Mouse (Mus musculus): Measurements from ENCODE around the gene Spib. TPM values are rescaled to one million over a fixed set of nuclear protein-coding genes. Genes with fewer than 3 reads are reported as not detected.

Gene Spib
- polyA plus RNA-seq (2015; fragmentation: Nextera tagmentation; extraction: Ambion mirVana): 0.70 and 0.72 TPM in 2 replicates

DNA sequence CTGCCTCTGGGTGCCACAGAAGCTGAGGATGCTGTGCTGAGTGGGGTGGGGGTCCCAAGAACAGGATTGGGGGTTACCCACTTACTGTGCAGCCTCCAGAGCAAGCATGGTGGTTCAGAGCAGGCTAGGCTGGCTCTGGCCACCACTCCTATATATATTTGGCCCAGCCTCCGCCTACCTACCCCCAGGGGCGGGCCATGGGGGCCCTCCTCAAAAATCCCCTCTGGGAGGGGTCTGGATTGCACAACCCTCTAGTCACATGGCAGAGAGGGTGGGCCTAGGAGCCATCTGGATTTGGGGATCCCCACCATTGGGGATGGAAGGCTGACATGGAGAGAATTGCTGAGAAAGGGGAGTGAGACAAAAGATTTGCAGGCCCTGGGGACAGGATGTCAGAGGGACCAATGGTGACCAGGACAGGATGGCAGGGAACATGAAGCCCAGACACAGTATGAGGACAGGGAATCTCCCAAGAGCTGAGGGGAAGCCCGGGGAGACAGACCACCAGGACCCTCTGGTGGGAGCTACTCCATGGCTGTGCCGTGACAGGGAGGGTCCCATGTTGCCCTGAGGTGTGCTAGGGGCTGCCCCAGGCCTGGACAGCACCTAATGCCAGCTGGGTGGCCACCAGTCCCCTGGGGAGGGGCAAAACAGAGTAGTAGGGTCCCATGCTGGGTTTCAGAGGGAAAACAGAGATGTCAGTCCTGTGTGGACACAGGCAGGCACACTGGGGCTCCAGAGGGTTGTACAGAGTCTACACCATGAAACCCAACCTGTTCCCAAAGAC lies at the start of gene Spib:
Gene Spib (minus strand): TSS at position 126 of the 787 bp plus-strand sequence.
- no peak within 1 kb of the TSS for H3K4me3 ChIP-seq
- WGBS: 76% methylated on average over 4 of the region's 4 CpGs
- no peak within 1 kb of the TSS for H3K9ac ChIP-seq
- H3K27ac ChIP-seq: no peak within 1 kb of the TSS
- no peak within 1 kb of the TSS for H3K4me2 ChIP-seq
- no peak for ATAC-seq (ENCODE audit: insufficient number of reproducible peaks, low FRiP score, low TSS enrichment, low read depth)
- H3K36me3 ChIP-seq: peaks cover 49% of the 10 kb centered on the region
- no peaks in the 10 kb centered on the region for H3K9me3 ChIP-seq
- H3K27me3 ChIP-seq: peaks cover 12% of the 10 kb centered on the region
- peaks cover 10% of the 10 kb centered on the region for H3K4me1 ChIP-seq

DNA sequence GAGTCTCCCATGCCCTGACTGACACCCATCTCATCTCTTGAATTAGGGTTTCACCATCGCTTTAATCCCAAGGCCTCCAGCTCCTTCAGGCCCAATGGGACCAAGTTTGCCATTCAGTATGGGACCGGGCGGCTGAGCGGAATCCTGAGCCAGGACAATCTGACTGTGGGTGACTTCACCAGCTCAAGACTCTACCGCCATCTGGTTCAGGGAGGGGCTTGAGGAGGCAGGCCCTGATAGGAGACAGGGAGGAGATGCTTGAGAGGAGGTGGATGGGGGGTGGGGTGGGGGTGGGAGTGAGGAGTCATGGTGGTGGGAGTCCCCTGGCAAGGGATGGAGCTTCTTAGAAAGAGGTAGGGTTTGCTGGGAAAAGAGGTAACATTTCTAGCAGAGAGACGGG lies 49.8 kb upstream of the Spib start:
- Histone ChIP-seq H3K4me3 (no peak overlapping the region), H3K9me3 (no peaks in the 10 kb centered on the region), H3K27ac (no peak overlapping the region), H3K36me3 (no peaks in the 10 kb centered on the region), H3K4me1 (no peaks in the 10 kb centered on the region), H3K4me2 (no peak overlapping the region), H3K27me3 (peaks cover 38% of the 10 kb centered on the region), H3K9ac (no peak overlapping the region)
- no peak for ATAC-seq (ENCODE audit: insufficient number of reproducible peaks, low FRiP score, low TSS enrichment, low read depth)
- WGBS: 74% methylated on average over 6 of the region's 6 CpGs

DNA sequence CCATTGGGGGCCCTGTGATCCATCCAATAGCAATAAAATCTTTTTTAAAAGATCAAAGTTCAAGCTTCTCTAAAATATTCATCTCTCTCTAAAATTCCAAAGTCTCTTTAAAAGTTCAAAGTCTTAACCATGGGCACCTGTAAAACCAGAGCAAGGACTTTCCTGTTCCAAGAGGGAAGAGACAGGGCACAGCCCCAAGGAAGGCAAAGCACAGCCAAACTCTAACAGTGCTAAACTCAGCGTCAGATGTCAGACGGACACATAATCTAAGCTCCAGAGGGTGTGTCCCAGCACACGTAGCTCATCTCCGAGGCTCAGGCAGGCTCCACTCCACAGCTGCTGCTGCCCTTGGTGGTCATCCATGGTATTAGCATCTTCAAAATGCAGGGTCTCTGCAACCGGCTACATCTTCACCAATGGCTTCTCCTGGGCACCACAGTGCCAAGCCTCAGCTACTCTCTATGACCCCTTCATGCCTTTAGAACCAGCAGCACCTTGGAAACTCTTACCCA lies 44.5 kb upstream of the Spib start:
- H3K4me1 ChIP-seq: no peaks in the 10 kb centered on the region
- no peaks in the 10 kb centered on the region for H3K36me3 ChIP-seq
- H3K9me3 ChIP-seq: no peaks in the 10 kb centered on the region
- no peak for ATAC-seq (ENCODE audit: insufficient number of reproducible peaks, low FRiP score, low TSS enrichment, low read depth)
- WGBS: 50% methylated on average over 5 of the region's 5 CpGs
- H3K27me3 ChIP-seq: 0 out of 2 replicates have a peak, but pooled peaks cover 5% of the 10 kb centered on the region
- H3K27ac ChIP-seq: no peak overlapping the region
- no peak overlapping the region for H3K9ac ChIP-seq
- no peak overlapping the region for H3K4me3 ChIP-seq
- no peak overlapping the region for H3K4me2 ChIP-seq

DNA sequence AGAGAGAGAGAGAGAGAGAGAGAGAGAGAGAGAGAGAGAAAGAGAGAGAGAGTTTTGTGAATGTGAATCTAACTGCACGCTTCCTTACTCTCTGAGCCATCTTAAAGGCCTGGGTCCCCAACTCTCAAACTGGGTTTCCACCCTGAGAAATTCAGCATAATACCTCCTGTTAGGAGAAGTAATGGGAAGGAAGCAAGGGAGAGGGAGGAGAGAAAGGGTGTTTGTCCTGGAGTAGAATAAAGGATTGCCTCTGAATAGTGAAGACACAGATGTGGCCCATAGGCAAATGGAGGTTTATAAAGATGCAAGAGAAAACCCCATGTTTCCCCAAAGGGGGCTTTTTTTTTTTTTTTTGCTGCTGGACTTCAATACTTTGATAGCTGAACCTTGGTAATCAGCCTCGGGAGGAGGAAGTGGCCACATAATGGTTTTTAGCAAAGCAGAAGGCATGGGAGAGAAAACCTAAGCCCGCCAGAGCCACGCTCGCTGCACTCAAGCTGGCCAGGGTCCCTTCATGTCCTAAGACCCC lies 41.1 kb upstream of the Spib start:
- H3K4me3 ChIP-seq: no peak overlapping the region
- 74% methylated on average over 5 of the region's 5 CpGs for WGBS
- no peak overlapping the region for H3K9ac ChIP-seq
- no peak overlapping the region for H3K27ac ChIP-seq
- no peaks in the 10 kb centered on the region for H3K36me3 ChIP-seq
- no peaks in the 10 kb centered on the region for H3K9me3 ChIP-seq
- H3K4me2 ChIP-seq: no peak overlapping the region
- H3K27me3 ChIP-seq: no peaks in the 10 kb centered on the region
- no peaks in the 10 kb centered on the region for H3K4me1 ChIP-seq
- no peak for ATAC-seq (ENCODE audit: insufficient number of reproducible peaks, low FRiP score, low TSS enrichment, low read depth)

DNA sequence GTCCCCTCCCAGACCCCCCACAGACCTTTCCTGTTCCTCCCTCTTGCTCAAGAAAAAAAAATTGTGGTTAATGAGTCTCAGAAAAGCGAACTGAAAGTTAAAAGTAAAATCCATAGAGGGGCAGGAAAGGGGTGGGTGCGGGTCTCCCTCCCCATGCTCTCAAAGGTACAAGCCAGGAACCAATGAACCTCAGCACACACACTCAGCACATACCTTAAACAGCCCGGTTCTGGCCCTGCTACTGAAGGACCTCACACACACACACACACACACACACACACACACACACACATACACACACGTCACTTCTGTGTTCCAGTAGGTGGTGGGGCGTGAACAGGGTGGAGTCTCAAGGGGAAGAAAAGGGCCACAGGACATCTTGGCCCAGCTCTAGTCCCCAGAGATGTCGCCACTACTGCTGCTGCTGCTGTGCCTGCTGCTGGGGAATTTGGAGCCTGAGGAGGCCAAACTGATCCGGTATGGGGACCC lies 40.4 kb upstream of the Spib start, which contains the start of gene Napsa:
Gene Napsa (plus strand): TSS at position 168 of the 489 bp plus-strand sequence.
- Histone ChIP-seq H3K9ac (no peak within 1 kb of the TSS), H3K36me3 (no peaks in the 10 kb centered on the region), H3K4me3 (no peak within 1 kb of the TSS), H3K27me3 (no peaks in the 10 kb centered on the region), H3K9me3 (no peaks in the 10 kb centered on the region), H3K4me1 (no peaks in the 10 kb centered on the region), H3K4me2 (no peak within 1 kb of the TSS), H3K27ac (no peak within 1 kb of the TSS)
- ATAC-seq (ENCODE audit: insufficient number of reproducible peaks, low FRiP score, low TSS enrichment, low read depth): no peak
- 25% methylated on average over 7 of the region's 7 CpGs for WGBS

DNA sequence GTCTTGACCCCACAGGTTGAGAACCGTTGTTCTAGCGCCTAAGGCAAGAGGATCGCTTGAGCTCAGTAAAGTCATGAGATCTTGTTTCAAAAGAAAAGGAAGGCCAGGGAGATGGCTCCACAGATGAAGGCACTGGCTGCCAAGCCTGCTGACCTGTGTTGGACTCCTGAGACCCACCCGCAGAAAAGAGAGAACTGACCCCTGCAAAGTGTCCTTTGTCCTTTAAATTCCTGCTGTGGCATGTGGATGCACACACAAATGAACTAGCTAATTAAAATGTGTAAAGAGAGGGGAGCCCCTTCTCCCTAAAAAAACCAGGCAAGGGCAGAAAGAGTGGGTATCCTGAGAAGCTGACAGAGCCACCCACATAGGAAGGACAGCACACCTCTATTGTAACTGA lies 39.9 kb upstream of the Spib start:
- no peak overlapping the region for H3K4me2 ChIP-seq
- no peaks in the 10 kb centered on the region for H3K36me3 ChIP-seq
- H3K27me3 ChIP-seq: no peaks in the 10 kb centered on the region
- 58% methylated on average over 4 of the region's 4 CpGs for WGBS
- no peak for ATAC-seq (ENCODE audit: insufficient number of reproducible peaks, low FRiP score, low TSS enrichment, low read depth)
- no peak overlapping the region for H3K9ac ChIP-seq
- no peaks in the 10 kb centered on the region for H3K9me3 ChIP-seq
- H3K4me3 ChIP-seq: no peak overlapping the region
- no peaks in the 10 kb centered on the region for H3K4me1 ChIP-seq
- no peak overlapping the region for H3K27ac ChIP-seq

DNA sequence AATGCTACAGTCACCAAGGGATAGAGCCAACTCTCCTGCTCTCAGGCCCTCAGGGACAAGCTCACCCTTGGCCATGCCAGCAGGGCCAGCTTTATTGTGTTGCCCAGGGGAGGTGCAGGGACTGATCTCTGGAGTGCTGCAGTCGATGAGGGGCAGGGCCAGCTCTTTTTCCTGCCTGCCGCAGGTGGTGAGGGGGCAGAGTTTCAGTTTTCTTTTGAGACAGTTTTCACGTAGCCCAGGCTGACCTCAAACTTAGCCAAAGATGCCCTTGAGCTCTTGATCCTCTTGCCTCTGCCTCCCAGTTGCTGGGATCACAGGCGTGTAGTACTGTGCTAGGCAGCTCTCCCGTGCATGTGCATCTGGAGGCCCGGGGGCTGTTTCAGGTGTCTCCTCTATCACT lies 39.1 kb upstream of the Spib start:
- no peak for ATAC-seq (ENCODE audit: insufficient number of reproducible peaks, low FRiP score, low TSS enrichment, low read depth)
- 75% methylated on average over 6 of the region's 6 CpGs for WGBS
- no peak overlapping the region for H3K27ac ChIP-seq

DNA sequence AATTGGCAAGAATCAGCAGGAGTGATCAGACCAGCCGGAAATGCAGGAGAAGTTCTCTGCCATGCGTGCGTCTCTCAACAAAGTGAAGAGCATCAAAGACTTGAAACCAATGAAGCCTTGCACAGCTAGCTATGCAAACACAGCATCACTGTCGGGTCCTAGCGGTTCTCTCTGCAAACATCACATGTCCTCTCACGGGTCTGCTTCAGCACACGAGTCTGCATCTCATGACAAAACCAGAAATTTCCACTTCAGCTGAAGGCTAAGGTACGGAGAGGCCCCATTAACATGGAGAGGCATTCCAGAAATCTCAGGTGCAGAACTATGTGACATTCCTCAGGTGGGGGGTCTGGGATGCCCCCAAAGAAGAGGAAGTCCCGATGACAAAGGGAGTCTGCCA lies 36.9 kb upstream of the Spib start:
- H3K4me2 ChIP-seq: no peak overlapping the region
- no peak for ATAC-seq (ENCODE audit: insufficient number of reproducible peaks, low FRiP score, low TSS enrichment, low read depth)
- 63% methylated on average over 9 of the region's 9 CpGs for WGBS

More for the DNA sequence above, 39.1 kb upstream of the Spib start:
- no peaks in the 10 kb centered on the region for H3K27me3 ChIP-seq
- H3K9ac ChIP-seq: no peak overlapping the region
- no peaks in the 10 kb centered on the region for H3K9me3 ChIP-seq
- H3K4me1 ChIP-seq: no peaks in the 10 kb centered on the region
- no peak overlapping the region for H3K4me2 ChIP-seq
- no peaks in the 10 kb centered on the region for H3K36me3 ChIP-seq
- H3K4me3 ChIP-seq: no peak overlapping the region

DNA sequence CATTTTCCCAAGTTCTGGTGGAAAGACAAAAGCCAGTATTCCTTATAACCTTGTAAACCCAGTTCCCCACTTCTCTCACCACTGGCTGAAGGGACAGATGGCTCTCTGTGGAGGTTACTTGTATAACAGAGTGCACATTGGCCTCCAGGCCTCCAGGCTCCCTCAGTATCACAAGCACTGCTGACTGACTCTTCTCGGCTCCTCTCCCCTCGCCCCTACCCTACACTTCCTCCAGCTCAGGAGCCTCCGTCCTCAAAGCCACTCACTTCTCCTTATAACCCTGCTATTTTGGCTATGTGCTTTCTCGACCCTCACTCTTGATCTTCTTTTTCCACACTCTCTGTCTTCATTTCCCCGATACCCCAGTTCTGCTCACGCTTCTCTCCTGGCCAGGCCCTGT lies 33.5 kb upstream of the Spib start:
- 70% methylated on average over 6 of the region's 6 CpGs for WGBS
- no peaks in the 10 kb centered on the region for H3K36me3 ChIP-seq
- H3K4me2 ChIP-seq: no peak overlapping the region
- H3K4me3 ChIP-seq: no peak overlapping the region
- 0 out of 2 replicates have a peak, but pooled peaks cover 5% of the 10 kb centered on the region for H3K27me3 ChIP-seq
- ATAC-seq (ENCODE audit: insufficient number of reproducible peaks, low FRiP score, low TSS enrichment, low read depth): no peak
- no peaks in the 10 kb centered on the region for H3K9me3 ChIP-seq
- no peaks in the 10 kb centered on the region for H3K4me1 ChIP-seq
- no peak overlapping the region for H3K27ac ChIP-seq
- no peak overlapping the region for H3K9ac ChIP-seq

More for the DNA sequence above, 36.9 kb upstream of the Spib start:
- Histone ChIP-seq H3K27me3 (0 out of 2 replicates have a peak, but pooled peaks cover 5% of the 10 kb centered on the region), H3K9me3 (no peaks in the 10 kb centered on the region), H3K36me3 (no peaks in the 10 kb centered on the region), H3K4me3 (no peak overlapping the region), H3K27ac (no peak overlapping the region), H3K4me1 (no peaks in the 10 kb centered on the region), H3K9ac (no peak overlapping the region)

DNA sequence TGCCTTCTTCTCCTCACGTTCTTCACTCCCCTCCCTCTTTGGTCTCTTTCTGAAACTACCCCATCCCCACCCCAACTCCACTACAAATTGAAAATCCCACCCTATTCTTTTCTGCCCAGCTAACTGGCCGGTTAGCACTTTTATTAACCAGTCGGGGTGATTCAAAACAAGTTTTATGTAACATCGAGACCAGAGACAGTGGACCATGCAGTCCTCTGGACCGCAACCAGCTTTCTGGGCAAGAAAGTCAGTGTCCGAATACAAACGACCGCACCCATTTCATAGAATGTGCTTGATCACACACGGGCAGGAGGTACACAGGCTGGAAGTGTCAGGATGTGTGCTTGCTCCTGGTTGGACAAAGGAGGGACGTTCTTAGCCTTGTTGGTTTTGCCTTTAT lies 32.6 kb upstream of the Spib start:
- H3K36me3 ChIP-seq: no peaks in the 10 kb centered on the region
- H3K4me2 ChIP-seq: no peak overlapping the region
- no peak overlapping the region for H3K9ac ChIP-seq
- H3K4me3 ChIP-seq: no peak overlapping the region
- no peaks in the 10 kb centered on the region for H3K4me1 ChIP-seq
- H3K9me3 ChIP-seq: no peaks in the 10 kb centered on the region
- H3K27ac ChIP-seq: no peak overlapping the region
- ATAC-seq (ENCODE audit: insufficient number of reproducible peaks, low FRiP score, low TSS enrichment, low read depth): no peak
- WGBS: 83% methylated on average over 10 of the region's 10 CpGs
- H3K27me3 ChIP-seq: 0 out of 2 replicates have a peak, but pooled peaks cover 5% of the 10 kb centered on the region

DNA sequence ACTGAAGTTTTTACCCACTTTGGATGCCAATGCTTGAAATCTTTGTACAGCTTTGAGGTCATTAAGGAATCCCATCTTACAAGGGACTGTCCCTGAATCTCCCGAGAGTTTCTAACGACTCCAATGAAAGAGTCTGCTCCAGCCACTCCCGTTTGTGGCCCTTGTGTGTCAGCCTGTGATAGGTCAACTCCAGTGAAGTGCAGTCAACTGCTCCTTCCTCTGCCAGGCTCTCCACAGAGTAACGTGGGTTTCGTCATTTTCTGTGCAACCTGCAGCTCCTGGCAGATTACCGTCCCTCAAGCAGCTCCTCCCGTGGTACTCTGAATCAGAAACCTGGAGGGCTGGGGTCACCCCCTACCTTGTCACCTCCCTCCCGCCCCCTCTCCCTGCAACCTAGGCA lies 31.4 kb upstream of the Spib start:
- no peak overlapping the region for H3K9ac ChIP-seq
- H3K4me3 ChIP-seq: no peak overlapping the region
- no peaks in the 10 kb centered on the region for H3K9me3 ChIP-seq
- no peaks in the 10 kb centered on the region for H3K36me3 ChIP-seq
- 41% methylated on average over 8 of the region's 8 CpGs for WGBS
- ATAC-seq (ENCODE audit: insufficient number of reproducible peaks, low FRiP score, low TSS enrichment, low read depth): no peak
- 0 out of 2 replicates have a peak, but pooled peaks cover 5% of the 10 kb centered on the region for H3K27me3 ChIP-seq
- H3K4me1 ChIP-seq: no peaks in the 10 kb centered on the region
- no peak overlapping the region for H3K27ac ChIP-seq
- H3K4me2 ChIP-seq: no peak overlapping the region
